Mouse (Mus musculus): ENCODE measurements around the gene Ss18l1. TPM values are rescaled to one million over a fixed set of nuclear protein-coding genes. Genes with fewer than 3 reads are reported as not detected.

Gene Ss18l1
- total RNA-seq, 2 experiments from 2014 or later, result 5.1 to 5.9 TPM

DNA sequence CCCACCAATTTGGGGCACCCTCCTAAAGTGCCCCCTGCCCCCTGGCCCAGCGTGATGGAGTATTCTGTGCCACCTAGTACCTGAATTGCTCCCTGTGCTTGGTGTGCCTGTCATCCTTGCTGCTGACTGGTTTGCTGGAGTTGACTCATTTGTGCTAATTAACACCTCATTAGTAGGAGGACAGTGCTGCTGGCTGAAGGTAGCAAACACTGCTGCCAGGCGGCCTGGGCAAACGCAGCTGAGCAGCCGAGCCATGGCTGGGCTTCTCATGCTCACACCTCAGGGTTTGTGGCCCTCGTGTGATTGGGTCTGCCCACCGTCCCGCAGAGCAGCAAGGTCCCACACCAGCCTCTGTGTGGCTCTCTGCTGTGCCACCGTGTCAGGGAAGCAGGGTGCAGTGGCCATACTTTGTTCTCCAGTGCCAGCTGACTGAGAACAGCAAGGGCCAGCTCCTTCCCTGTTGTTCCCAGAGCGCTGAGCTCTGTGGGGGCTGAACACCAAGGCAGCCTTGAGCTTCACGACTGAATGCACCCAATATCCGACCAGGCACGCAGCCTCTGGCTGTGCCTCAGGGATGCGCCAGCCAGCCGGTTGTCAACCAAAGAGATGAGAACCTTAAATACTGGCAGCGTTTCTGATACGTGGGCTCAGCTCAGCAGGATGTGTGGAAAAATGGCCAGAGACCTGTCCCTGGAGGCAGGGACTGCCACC, 43.8 kb downstream of the Ss18l1 start:
- no peak for DNase-seq

DNA sequence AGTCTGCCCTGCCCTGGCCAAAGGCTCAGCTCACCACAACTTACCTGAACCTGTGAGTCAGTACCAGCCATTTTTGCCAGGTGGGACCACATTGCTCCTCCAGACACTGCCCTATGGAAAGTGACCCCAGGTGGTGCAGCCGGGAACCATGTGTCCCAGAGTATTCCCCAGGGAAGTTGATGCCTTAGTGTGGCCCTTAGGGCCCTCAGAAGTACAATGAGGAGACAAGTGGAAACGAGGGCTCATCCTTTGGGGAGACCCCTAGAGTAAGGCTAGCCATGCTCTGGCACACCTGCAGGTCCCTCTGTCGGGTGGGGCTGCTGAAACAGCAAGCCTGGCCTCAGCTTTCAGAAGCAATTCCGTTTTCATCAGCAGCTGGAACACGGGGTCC, 44.3 kb downstream of the Ss18l1 start:
- DNase-seq, result no peak

DNA sequence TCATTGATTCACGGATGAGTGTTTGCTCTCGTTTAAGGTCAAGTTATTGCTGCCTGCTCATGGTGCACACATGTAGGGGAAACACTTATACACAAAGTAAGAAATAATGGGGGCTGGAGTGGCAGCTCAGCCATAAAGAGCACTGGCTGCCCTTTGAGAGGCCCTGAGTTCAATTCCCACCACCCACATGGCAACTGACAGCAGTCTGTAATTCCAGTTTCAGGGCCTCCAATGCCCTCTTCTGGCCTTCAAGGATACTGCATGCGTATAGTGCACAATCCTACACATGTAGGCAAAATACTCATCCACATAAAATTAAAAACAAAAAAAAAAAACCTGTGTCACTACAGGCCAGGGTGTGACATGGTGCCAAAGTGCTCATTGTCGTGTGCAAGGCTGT, 45.2 kb downstream of the Ss18l1 start:
- DNase-seq, result no peak

- DNase-seq, result no peak
These were observed 48.0 kb downstream of the Ss18l1 start for GRCm38 (mm10) chr2:180090285-180090684.

GRCm38 (mm10) chr2:180095711-180096110, 53.4 kb downstream of the Ss18l1 start:
- no peak for DNase-seq

- no peak for DNase-seq
These were observed 55.3 kb downstream of the Ss18l1 start for GRCm38 (mm10) chr2:180097585-180097984.

DNA sequence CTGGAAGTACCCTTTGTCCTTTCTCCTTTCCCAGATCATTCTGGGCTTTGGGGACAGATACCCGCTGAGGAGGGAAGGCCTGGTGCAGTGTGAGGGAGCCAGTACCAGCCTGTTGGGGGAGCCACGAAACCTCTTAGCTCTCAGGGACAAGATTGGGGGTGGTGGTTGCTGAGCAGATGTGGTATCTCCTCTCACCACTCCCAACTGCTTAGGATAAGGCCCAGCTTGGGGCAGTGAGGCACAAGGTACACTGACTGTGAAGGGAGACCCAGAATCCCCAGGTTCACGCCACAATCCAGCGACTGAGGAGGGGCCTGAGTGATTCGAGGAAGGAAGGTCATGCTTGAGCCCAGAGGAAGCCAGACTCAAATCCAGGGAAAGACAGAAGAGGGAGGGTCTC, 55.9 kb downstream of the Ss18l1 start:
- no peak for DNase-seq

- DNase-seq, result no peak
These were observed 57.2 kb downstream of the Ss18l1 start for GRCm38 (mm10) chr2:180099529-180099928.

DNA sequence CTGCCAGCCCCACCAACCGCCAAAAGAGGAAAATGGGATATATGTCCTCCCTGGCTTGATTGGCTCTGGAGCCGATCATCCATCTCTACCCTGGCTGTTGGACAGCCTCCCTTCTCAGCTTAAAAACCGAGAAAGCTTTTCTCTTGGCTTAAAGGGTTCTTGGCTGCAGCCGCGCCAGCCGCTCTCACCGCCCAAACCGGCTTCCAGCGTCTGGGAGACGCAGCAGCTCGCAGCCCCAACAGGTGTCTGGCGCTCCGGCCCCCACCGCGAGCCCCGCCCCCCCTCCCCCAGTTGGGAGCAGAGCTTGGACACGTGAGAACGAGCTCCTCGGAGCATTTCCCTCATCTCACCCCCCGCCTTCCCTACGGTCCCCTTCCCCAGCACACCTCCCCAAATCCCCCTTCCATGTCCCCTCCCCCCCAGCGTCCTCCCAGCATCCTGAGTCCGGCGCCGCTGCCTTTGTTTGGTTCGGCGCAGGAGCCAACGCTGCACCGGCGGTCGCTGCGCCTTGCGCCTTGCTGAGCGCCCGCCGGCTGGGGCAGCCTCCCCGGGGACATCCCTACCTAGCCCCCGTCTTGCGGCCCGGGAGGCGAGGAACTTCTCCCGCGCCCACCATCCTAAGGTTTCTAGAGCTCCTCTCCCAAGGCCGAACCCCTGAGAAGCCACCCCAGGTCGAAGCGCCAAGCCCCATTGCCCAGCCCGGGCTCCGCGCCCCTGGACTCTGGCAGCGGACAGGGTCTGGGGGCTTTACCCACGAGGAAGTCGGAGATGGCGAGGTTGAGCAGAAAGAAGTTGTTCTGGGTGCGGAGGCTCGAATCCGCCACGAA, 61.1 kb downstream of the Ss18l1 start:
- DNase-seq, result no peak

DNA sequence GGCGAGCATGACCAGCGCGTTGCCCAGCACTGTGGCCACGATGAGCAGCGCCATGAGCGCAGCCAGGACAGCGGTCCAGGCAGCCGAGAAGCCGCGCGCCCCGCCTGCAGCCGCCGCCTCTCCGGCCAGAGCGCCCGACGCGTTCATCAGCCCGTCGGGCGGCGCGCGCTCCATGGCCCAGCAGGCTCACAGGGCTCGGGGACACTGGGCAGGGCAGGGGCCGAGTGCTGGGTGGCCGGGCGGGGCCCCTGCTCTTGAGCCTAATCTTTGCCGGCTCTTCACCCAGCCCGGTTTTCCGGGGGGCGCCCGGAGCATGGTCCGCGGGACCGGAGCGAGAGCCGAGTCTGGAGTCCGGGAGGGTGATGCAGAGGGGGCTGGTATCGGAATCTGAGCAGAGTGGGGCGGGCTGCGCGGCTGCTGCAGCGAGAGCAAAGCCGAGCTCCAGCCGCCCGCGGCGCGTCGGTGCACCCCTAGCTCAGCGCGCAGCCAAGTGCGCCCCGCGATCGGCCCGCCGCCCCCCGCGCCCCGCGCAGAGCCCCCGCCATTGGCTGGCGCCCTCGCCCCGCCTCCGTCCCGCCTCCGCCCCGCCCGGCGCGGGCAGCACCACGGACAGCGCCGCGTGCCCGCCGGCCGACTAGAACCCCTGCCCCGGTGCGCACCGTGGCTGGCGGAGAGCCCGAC, 61.8 kb downstream of the Ss18l1 start, which contains the start of gene Hrh3:
Gene Hrh3 (minus strand): TSS at position 511 of the 681 bp plus-strand sequence.
- peak; percentile 94 for DNase-seq

GRCm38 (mm10) chr2:180104659-180105377, 62.5 kb downstream of the Ss18l1 start:
- no peak for DNase-seq

DNA sequence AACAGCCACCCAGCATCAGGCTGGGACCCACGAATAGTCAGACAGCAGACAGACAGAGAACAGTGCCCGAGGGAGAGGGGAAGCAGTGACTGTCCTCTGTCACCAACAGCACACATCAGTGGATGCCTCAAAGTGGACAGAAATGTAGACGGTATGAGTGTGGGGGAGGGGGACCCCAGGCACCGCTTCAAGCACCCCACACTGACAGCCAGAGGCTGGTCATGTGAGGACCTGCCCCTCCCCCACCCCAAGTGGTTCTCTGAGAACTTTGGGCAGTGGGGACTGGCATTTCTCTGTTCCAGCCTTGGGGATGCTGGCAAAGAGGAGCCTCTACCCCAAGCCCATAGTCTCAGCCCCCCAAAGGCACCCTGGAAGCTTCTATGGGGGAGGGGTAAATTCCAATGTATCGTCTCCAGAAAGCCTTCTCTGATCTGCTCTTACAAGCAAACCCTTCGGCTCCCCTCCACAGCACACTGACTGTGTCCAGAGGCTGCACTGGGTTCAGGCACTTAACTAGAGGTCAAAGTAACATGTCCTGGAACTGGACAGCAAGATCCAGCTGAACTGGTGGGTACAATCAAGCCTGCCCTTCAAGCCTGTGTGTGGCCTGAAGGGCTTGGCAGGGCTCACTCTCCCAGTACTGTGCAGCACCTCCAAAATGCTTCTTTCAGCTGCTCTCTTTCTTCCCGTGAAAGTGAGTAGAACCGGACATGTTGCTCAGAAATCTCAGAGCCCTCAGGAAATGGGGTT, 63.3 kb downstream of the Ss18l1 start:
- no peak for DNase-seq

GRCm38 (mm10) chr2:180107081-180107480, 64.8 kb downstream of the Ss18l1 start:
- no peak for DNase-seq

DNA sequence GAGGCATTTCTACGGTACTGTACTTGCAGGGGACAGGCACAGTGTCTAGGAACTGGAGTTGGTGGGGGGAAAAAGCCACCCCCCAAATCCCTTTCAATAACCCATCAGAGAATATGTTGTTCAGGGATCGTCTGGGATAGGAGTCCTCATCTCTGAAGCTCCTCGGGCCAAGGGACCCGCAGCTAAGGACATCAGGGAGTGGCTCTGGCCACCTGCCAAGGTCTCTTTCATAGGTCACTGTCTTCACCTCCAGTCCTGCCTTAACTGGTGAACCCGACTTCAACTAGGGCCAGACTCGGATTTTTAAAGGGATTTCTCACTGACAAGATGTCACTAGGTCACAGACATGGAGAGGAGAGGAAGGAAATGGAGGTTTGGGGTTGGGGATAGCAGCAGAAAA, 66.0 kb downstream of the Ss18l1 start:
- DNase-seq, result no peak

GRCm38 (mm10) chr2:180113909-180114890, 71.9 kb downstream of the Ss18l1 start:
- peak; percentile 61 for DNase-seq

DNA sequence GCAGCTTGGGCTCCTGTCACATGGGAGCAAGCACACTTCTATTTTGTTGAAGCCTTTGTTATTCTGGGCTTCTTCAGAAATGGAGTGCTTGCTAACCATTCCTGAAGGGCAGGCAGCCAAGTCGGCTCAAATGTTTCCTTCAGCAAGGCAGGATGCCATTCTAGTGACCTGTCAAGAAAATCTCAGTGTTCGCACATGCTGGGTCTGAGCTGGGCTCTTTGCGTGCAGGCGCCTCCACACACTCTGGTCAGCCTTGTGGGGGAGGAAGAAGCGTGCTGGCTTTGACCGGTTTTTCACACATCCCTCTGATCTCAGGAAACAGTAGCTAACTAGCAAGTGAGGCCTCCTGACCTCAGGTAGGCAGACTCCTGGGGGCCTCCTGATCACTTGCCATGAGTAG, 73.0 kb downstream of the Ss18l1 start:
- DNase-seq, result peak; percentile 56

- no peak for DNase-seq
These were observed 73.8 kb downstream of the Ss18l1 start for GRCm38 (mm10) chr2:180116081-180116493.

GRCm38 (mm10) chr2:180116741-180117484, 74.6 kb downstream of the Ss18l1 start:
- DNase-seq, result no peak

DNA sequence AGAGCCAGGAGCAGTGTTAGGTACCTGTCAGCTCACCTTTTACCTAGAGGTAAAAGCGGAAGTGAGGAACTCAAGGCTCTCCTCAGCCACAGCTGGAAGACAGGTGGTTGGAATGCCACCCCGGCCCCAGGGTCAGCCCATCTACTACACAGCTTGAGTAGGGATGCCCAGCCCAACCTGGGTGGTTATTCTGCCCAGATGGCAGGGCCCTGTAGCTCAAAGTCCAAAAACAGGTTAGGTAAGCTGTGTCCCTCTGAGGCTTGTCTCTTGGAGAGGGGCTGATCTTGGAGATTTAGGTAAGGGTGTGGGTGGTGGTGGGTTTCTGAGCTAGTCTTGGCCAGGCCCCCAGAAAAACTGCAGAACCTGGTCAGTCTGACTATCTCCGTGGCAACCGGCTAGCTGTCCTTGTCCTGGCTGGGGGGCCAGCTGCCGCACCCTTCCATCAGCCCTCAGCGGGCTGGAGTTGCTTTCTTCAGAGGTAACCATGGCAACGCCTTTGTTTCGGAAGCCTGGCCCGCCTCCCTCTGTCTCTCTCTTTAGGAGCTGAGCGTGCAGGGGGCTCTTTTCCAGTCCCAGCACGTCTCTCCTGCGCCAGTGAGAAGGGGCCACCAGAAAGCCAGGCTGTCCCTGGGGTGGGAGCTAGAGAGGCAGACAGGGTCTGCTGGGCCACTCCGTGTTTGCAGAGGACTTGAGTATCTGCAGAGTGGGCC, 75.3 kb downstream of the Ss18l1 start:
- peak; percentile 47 for DNase-seq
